Mouse (Mus musculus) megakaryocyte progenitor cell, adult 5-6 weeks (primary cell): Measurements from ENCODE around the gene Hist1h4j. TPM values are rescaled to one million over a fixed set of nuclear protein-coding genes. Genes with fewer than 3 reads are reported as not detected.
A peak's percentile ranks its signal among the peaks of the same experiment; 100 is the strongest.
"Not testable (repeated sequence)": the region's sequence is repeated elsewhere in the genome, so short reads cannot be mapped to it uniquely, and the experiment has no call there.

ENCODE experiments used
- ATAC-seq: replicated peaks from 2 replicates; pipeline ENCODE4 v1.8.0; 2016; ENCODE audit warnings: mild to moderate bottlenecking, moderate TSS enrichment, inconsistent platforms; ENCODE audit not compliant: poor library complexity
- total RNA-seq, 2 experiments: library from RNA; stranded (forward) in 1 of 2; stranded (reverse) in 1 of 2; fragments of 157-497, 149-512 nt in 1 of 2; fragments of 200-1000 nt in 1 of 2; gene quantifications; 2 replicates each; pipeline versions ENCODE4 v1.2.3 to v1.2.4; 2015 to 2017

The Hist1h4j gene
- 3.0 and 6.7 TPM in 2 replicates for total RNA-seq (2015)
- 303 and 332 TPM in 2 replicates for total RNA-seq (2017)

DNA sequence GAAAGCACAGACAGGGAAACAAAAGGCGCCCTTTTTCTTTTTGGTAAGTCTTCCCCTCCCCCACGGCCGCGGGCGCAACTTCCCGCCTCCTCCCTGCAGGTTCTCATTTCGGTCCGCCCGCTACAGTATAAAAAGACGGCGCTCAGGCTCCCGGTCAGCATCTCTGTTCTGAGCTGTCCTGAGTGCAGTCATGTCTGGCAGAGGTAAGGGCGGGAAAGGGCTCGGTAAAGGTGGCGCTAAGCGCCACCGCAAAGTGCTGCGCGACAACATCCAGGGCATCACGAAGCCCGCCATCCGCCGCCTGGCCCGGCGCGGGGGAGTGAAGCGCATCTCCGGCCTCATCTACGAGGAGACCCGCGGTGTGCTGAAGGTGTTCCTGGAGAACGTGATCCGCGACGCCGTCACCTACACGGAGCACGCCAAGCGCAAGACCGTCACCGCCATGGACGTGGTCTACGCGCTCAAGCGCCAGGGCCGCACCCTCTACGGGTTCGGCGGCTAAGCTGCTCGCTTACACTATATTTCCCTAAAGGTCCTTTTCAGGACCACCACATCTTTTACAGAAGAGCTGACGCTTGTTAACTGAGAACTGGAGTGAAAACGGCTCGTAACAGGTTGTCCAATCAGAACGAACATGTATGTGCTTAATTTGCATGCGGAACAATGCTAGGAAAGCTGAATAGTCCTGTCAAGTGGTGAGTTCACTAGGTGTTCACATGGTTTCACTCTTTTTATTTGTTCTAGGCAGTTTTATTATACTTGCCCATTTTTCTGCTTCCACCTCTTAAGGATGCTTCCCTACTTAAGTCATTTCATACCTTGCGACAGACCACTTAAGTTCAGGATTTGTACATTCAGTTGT, at the start of gene Hist1h4j:
TSS of gene Hist1h4j (plus strand) at position 159 of the 862 bp plus-strand sequence.
- ATAC-seq, result peak; percentile 81

- ATAC-seq, result no peak
These were observed 37.1 kb upstream of the Hist1h4j start, which contains the start of gene Olfr1359 for GRCm38 (mm10) chr13:21697811-21698210. Olfr1359 (plus strand) TSS chr13:21698111.

DNA sequence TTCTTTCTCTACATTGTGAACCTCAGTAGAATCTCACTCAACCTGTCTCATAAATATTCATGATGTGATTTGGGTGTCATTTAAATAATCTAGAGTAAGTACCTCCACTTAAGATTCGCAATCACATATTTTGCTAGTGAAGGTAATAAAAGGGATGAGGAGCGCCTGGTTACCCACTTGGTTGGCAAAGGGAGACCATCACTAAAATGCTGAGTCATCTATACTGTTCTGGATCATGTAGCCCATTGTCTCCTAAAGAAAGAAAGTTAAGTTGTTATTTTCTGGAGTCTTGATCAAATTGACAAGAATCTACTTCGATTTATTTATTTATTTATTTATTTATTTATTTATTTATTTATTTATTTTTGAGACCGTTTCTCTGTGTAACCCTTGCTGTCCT, 28.2 kb upstream of the Hist1h4j start:
- ATAC-seq, result no peak

- peak; percentile 85 for ATAC-seq
These were observed 24.7 kb upstream of the Hist1h4j start for GRCm38 (mm10) chr13:21710031-21710711.

DNA sequence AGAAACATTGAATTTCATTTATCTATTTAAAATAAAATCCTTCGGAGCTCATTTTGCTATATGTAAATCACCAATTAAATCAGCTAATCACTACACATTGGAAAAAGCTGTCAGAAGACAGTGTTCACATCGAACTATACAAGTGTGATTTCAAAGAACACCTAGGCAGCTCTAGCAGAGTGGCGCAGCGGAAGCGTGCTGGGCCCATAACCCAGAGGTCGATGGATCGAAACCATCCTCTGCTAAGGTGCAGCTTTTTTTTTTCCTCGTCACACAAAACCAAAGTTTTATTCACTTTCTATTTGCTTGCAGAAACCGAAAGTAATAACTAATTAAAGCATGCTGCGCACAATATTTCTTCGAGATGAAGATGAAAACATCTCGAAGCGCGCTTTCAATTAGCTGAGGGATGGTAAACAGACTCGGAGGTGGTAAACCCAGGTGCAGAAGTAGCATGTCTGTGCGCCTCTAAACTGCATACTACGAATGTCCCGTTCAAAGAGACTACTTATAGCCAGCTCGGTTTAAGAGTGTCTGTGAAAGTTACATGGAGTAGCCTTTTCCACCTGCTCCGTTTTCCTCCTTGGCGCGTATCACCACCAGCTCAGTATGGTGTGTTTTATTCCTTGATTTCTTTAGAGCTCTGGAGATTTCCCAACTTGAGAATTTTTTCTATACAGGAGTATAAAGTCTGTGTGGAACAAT, 23.9 kb upstream of the Hist1h4j start:
- peak; percentile 40 for ATAC-seq

GRCm38 (mm10) chr13:21711698-21712097, 23.2 kb upstream of the Hist1h4j start:
- peak; percentile 8; the same call in 1 of the 2 replicates for ATAC-seq

DNA sequence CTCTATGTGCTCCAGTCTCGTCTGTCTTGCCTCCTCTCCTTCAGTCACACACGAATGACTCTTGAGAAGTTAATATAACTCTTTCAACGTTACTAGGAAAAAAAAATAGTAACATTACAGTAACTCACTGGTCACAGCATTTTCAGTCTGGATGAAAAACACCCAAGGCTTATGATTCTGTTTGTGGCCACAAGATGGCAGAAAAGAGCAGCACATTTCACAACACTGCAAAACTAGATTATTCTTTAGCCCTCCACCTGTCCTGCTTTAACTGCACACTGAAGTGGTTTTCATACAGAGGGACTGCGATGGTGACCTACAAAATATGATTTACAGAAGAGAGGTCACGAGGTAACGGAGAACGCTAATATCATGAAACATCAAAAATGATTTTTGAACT, 20.1 kb upstream of the Hist1h4j start:
- ATAC-seq, result peak; percentile 22

- 0 out of 2 replicates have a peak, but pooled peaks have one; percentile 8 for ATAC-seq
These were observed 19.6 kb upstream of the Hist1h4j start for GRCm38 (mm10) chr13:21715131-21715863.

- ATAC-seq, result peak; percentile 75
These were observed 18.9 kb upstream of the Hist1h4j start, which contains the start of the genes Hist1h2bl and Hist1h2ai for GRCm38 (mm10) chr13:21715864-21716539. Hist1h2bl (minus strand) TSS chr13:21716143. Hist1h2ai (plus strand) TSS chr13:21716422.

- peak; percentile 28 for ATAC-seq
These were observed 18.1 kb upstream of the Hist1h4j start for GRCm38 (mm10) chr13:21716540-21717391.

DNA sequence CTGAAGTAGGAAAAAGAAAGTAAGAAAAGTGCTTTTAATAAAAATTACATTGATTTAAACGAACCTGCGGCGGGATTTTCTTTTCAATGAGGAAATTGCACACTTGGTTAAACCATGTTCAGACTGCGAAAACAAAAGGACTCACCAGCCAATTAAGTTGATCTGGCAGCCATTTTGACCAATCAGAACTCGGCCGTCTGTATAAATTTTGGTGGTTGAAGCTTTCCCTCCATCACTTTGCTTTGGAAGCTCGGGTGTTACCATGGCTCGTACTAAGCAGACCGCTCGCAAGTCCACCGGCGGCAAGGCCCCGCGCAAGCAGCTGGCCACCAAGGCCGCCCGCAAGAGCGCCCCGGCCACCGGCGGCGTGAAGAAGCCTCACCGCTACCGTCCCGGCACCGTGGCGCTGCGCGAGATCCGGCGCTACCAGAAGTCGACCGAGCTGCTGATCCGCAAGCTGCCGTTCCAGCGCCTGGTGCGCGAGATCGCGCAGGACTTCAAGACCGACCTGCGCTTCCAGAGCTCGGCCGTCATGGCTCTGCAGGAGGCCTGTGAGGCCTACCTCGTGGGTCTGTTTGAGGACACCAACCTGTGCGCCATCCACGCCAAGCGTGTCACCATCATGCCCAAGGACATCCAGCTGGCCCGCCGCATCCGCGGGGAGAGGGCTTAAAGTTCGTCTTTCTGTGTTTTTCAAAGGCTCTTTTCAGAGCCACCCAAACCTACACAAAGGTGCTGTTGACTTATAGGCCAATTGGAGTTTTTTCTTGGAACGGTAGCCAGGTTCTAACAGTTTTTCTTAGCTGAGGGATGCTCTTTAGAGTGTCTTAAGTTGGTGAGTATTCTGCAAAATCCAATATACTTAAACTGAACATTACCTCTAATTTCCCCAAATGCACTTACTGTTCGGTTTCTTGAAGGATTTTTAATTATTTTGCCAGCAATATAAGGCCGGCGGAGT, 17.2 kb upstream of the Hist1h4j start, which contains the start of gene Hist1h3h:
TSS of gene Hist1h3h (plus strand) at position 263 of the 961 bp plus-strand sequence.
- peak; percentile 32 for ATAC-seq

- no peak for ATAC-seq
These were observed 16.3 kb upstream of the Hist1h4j start for GRCm38 (mm10) chr13:21718381-21719080.

- not testable (repeated sequence) for ATAC-seq
These were observed 13.6 kb upstream of the Hist1h4j start for GRCm38 (mm10) chr13:21721107-21721756.

DNA sequence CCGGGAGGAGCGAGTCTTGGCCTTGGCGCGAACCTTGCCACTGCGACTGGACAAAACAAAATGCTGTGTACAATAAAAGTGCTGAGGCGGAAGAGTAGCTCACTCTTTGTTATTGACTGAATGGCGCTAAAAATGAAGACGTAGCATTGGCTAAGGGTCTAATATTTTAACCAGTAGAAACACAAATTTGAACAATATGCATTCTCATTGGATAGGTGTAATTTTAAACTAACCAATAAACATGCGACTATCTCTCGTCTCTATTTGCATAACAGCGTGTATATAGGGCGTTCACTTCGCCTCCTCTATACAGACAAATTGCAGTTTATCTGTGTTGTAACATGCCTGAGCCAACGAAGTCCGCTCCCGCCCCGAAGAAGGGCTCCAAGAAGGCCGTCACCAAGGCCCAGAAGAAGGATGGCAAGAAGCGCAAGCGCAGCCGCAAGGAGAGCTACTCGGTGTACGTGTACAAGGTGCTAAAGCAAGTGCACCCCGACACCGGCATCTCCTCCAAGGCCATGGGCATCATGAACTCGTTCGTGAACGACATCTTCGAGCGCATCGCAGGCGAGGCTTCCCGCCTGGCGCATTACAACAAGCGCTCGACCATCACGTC, 13.0 kb upstream of the Hist1h4j start, which contains the start of gene Hist1h2bm:
TSS of gene Hist1h2bm (plus strand) at position 288 of the 616 bp plus-strand sequence.
- ATAC-seq, result peak; percentile 87

DNA sequence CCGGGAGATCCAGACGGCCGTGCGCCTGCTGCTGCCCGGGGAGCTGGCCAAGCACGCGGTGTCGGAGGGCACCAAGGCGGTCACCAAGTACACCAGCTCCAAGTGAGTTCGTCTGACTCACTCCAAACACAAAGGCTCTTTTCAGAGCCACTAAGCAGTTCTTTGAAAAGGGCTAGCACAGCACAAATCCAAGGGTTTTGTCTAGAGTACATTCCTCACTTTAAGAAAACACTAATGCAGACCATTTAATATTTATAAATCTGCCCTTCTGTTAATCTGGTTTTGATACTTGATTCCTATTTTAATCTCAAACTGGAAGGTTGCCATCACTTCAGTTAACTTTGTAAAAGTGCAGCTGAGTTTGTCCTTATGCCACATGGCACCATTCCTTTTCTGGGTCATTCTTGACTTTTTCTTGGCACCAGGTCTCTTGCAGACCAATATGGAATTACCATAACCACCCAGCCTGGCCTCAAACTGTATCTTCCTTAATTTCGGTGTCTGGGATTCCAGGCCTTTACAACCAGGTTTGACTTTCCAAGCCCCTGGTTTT, 12.4 kb upstream of the Hist1h4j start:
- peak; percentile 26; the same call in 1 of the 2 replicates for ATAC-seq
